Comparison of ENCODE assay signal across 10 mouse cellular contexts in the genomic region with DNA sequence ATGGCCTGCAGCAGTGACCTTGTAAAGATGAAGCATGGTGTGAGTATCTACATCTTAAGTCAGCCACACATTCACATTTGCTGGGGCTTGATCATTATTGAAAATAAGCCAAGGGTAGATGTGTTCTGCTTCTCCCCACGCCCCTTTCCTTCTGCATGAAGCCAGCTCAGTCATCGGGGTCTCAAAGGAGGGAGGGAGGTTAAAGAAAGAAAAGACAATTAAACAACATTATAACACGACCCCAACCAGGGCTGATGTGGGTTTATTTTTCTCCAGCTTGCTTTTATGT.
DNase-seq lines count a peak whose midpoint lies in the region; ATAC-seq lines count a peak whose summit lies in the region.
"Had no signal": no experiment of that assay in that cellular context is flagged by ENCODE, and none has a peak within 500 bp of the region (broad histone marks: within the 10 kb centered on the region; RNA-seq: fewer than 3 reads in every experiment).

No protein-coding gene starts in this region.

- H3K9me3 ChIP-seq in heart, embryonic 12.5 days (replicated peaks), result no peaks in the 10 kb centered on the region
- no peaks in the 10 kb centered on the region for H3K9me3 ChIP-seq in midbrain, embryonic 13.5 days
- no peaks in the 10 kb centered on the region for H3K9me3 ChIP-seq in midbrain, embryonic 15.5 days
- H3K9me3 ChIP-seq in embryonic facial prominence, embryonic 15.5 days (replicated peaks), result no peaks in the 10 kb centered on the region
- H3K9me3 ChIP-seq: forebrain, embryonic 15.5 days; hindbrain, embryonic 15.5 days had no signal

- peaks cover 23% of the 10 kb centered on the region for H3K4me1 ChIP-seq in heart, embryonic 12.5 days (replicated peaks)
- H3K4me1 ChIP-seq in midbrain, embryonic 13.5 days (replicated peaks), result no peaks in the 10 kb centered on the region
- 0 out of 2 replicates have a peak, but pooled peaks cover 4% of the 10 kb centered on the region for H3K4me1 ChIP-seq in midbrain, embryonic 15.5 days
- H3K4me1 ChIP-seq in embryonic facial prominence, embryonic 15.5 days, result peaks cover 8% of the 10 kb centered on the region; the same call in 1 of the 2 replicates
- H3K4me1 ChIP-seq: forebrain, embryonic 15.5 days; hindbrain, embryonic 15.5 days had no signal

- no peak overlapping the region for H3K27ac ChIP-seq in heart, embryonic 12.5 days (ENCODE audit: poor library complexity, severe bottlenecking)
- no peak overlapping the region for H3K27ac ChIP-seq in midbrain, embryonic 13.5 days
- no peak overlapping the region for H3K27ac ChIP-seq in midbrain, embryonic 15.5 days
- H3K27ac ChIP-seq in embryonic facial prominence, embryonic 15.5 days (replicated peaks), result no peak overlapping the region
- H3K27ac ChIP-seq: forebrain, embryonic 15.5 days had no signal

- no peak overlapping the region; the same call in 1 of the 2 replicates for H3K4me3 ChIP-seq in heart, embryonic 12.5 days
- no peak overlapping the region for H3K4me3 ChIP-seq in midbrain, embryonic 13.5 days (replicated peaks)
- H3K4me3 ChIP-seq in midbrain, embryonic 15.5 days, result no peak overlapping the region
- 0 out of 2 replicates have a peak overlapping the region, but pooled peaks have one; percentile 69 for H3K4me3 ChIP-seq in embryonic facial prominence, embryonic 15.5 days (replicated peaks)

- H3K4me2 ChIP-seq in heart, embryonic 12.5 days, result peak overlapping the region; percentile 70; the same call in 1 of the 2 replicates
- H3K4me2 ChIP-seq in midbrain, embryonic 13.5 days (replicated peaks), result peak overlapping the region; percentile 65; the same call in 1 of the 2 replicates
- no peak overlapping the region for H3K4me2 ChIP-seq in midbrain, embryonic 15.5 days
- no peak overlapping the region for H3K4me2 ChIP-seq in embryonic facial prominence, embryonic 15.5 days (replicated peaks)

- WGBS in heart, embryonic 12.5 days, result 80% methylated on average over 3 of the region's 3 CpGs
- WGBS in midbrain, embryonic 13.5 days, result 96% methylated on average over 3 of the region's 3 CpGs
- WGBS in midbrain, embryonic 15.5 days, result 88% methylated on average over 3 of the region's 3 CpGs
- 88% methylated on average over 3 of the region's 3 CpGs for WGBS in embryonic facial prominence, embryonic 15.5 days

- ATAC-seq in heart, embryonic 12.5 days (ENCODE audit: insufficient number of reproducible peaks, low FRiP score), result no peak
- no peak for ATAC-seq in midbrain, embryonic 13.5 days
- no peak for ATAC-seq in midbrain, embryonic 15.5 days (replicated peaks)
- no peak for ATAC-seq in embryonic facial prominence, embryonic 15.5 days (ENCODE audit: insufficient number of reproducible peaks, low FRiP score, low TSS enrichment, low read depth)
- 0 out of 2 replicates have a peak, but pooled peaks have one; percentile 15 for ATAC-seq in megakaryocyte-erythroid progenitor cell, adult 5-6 weeks (replicated peaks; ENCODE audit: low FRiP score, low TSS enrichment, poor library complexity, severe bottlenecking)

- no peak overlapping the region for H3K9ac ChIP-seq in heart, embryonic 12.5 days
- H3K9ac ChIP-seq in midbrain, embryonic 13.5 days (replicated peaks), result no peak overlapping the region
- no peak overlapping the region for H3K9ac ChIP-seq in midbrain, embryonic 15.5 days
- H3K9ac ChIP-seq in embryonic facial prominence, embryonic 15.5 days, result no peak overlapping the region
- H3K9ac ChIP-seq: forebrain, embryonic 15.5 days; hindbrain, embryonic 15.5 days had no signal

- intact Hi-C loops in heart, postnatal 14 days (cut with DNase I), result no loop called here

- peaks cover 21% of the 10 kb centered on the region for H3K36me3 ChIP-seq in heart, embryonic 12.5 days
- H3K36me3 ChIP-seq in midbrain, embryonic 13.5 days, result no peaks in the 10 kb centered on the region
- no peaks in the 10 kb centered on the region for H3K36me3 ChIP-seq in midbrain, embryonic 15.5 days (replicated peaks)
- H3K36me3 ChIP-seq in embryonic facial prominence, embryonic 15.5 days, result 0 out of 2 replicates have a peak, but pooled peaks cover 5% of the 10 kb centered on the region
- H3K36me3 ChIP-seq: forebrain, embryonic 15.5 days; hindbrain, embryonic 15.5 days had no signal

- DNase-seq in heart, postnatal 14 days, result no peak
- no peak for DNase-seq in spleen, postnatal 10 days (ENCODE audit: low spot score in 2 of 2)
- no peak for DNase-seq in retina, postnatal 1 day

- no peaks in the 10 kb centered on the region for H3K27me3 ChIP-seq in heart, embryonic 12.5 days (replicated peaks)
- H3K27me3 ChIP-seq in midbrain, embryonic 13.5 days, result no peaks in the 10 kb centered on the region
- no peaks in the 10 kb centered on the region for H3K27me3 ChIP-seq in midbrain, embryonic 15.5 days (replicated peaks)
- no peaks in the 10 kb centered on the region for H3K27me3 ChIP-seq in embryonic facial prominence, embryonic 15.5 days
- H3K27me3 ChIP-seq: forebrain, embryonic 15.5 days; hindbrain, embryonic 15.5 days had no signal

Comparison
In these comparisons a context has a peak if more than half of its experiments do, and no peak if none do; other contexts are left out.
1. H3K4me2 ChIP-seq: peak in heart, embryonic 12.5 days (single experiment) and midbrain, embryonic 13.5 days (single experiment); none in midbrain, embryonic 15.5 days (single experiment) and embryonic facial prominence, embryonic 15.5 days (single experiment).